Mouse (Mus musculus): ENCODE results near the gene Kif6. TPM values are rescaled to one million over a fixed set of nuclear protein-coding genes. Genes with fewer than 3 reads are reported as not detected.

Kif6 gene
- total RNA-seq, 4 experiments from 2014 or later = 3.8 to 5.6 (median 4.3) TPM

GRCm38 (mm10) chr17:49736364-49736763 is 121.4 kb downstream of the Kif6 start:
- DNase-seq (ENCODE audit: low spot score in 2 of 2) = no peak

- DNase-seq (ENCODE audit: low spot score in 2 of 2) = no peak
Measured at GRCm38 (mm10) chr17:49737217-49737774, 122.4 kb downstream of the Kif6 start.

GRCm38 (mm10) chr17:49738351-49738750 is 123.4 kb downstream of the Kif6 start:
- DNase-seq (ENCODE audit: low spot score in 2 of 2) = no peak

GRCm38 (mm10) chr17:49739896-49740679 is 125.2 kb downstream of the Kif6 start:
- no peak for DNase-seq (ENCODE audit: low spot score in 2 of 2)

- DNase-seq (ENCODE audit: low spot score in 2 of 2) = no peak
Measured at GRCm38 (mm10) chr17:49741172-49741571, 126.2 kb downstream of the Kif6 start.

- no peak for DNase-seq (ENCODE audit: low spot score in 2 of 2)
Measured at GRCm38 (mm10) chr17:49741927-49742326, 127.0 kb downstream of the Kif6 start.

GRCm38 (mm10) chr17:49743580-49744463 is 128.9 kb downstream of the Kif6 start:
- no peak for DNase-seq (ENCODE audit: low spot score in 2 of 2)

- no peak for DNase-seq (ENCODE audit: low spot score in 2 of 2)
Measured at GRCm38 (mm10) chr17:49750889-49751324, 136.0 kb downstream of the Kif6 start.

GRCm38 (mm10) chr17:49753874-49754273 is 138.9 kb downstream of the Kif6 start:
- no peak for DNase-seq (ENCODE audit: low spot score in 2 of 2)

GRCm38 (mm10) chr17:49756862-49757261 is 141.9 kb downstream of the Kif6 start:
- no peak for DNase-seq (ENCODE audit: low spot score in 2 of 2)

- no peak for DNase-seq (ENCODE audit: low spot score in 2 of 2)
Measured at GRCm38 (mm10) chr17:49759047-49759446, 144.1 kb downstream of the Kif6 start.

GRCm38 (mm10) chr17:49761260-49761659 is 146.3 kb downstream of the Kif6 start:
- no peak for DNase-seq (ENCODE audit: low spot score in 2 of 2)

- no peak for DNase-seq (ENCODE audit: low spot score in 2 of 2)
Measured at GRCm38 (mm10) chr17:49761838-49762237, 146.9 kb downstream of the Kif6 start.

GRCm38 (mm10) chr17:49764963-49765362 is 150.0 kb downstream of the Kif6 start:
- no peak for DNase-seq (ENCODE audit: low spot score in 2 of 2)

- no peak for DNase-seq (ENCODE audit: low spot score in 2 of 2)
Measured at GRCm38 (mm10) chr17:49767717-49768370, 152.9 kb downstream of the Kif6 start.

GRCm38 (mm10) chr17:49771703-49772315 is 156.9 kb downstream of the Kif6 start:
- no peak for DNase-seq (ENCODE audit: low spot score in 2 of 2)

- DNase-seq (ENCODE audit: low spot score in 2 of 2) = no peak
Measured at GRCm38 (mm10) chr17:49777115-49777839, 162.3 kb downstream of the Kif6 start.

GRCm38 (mm10) chr17:49779066-49779465 is 164.1 kb downstream of the Kif6 start:
- DNase-seq (ENCODE audit: low spot score in 2 of 2) = no peak

GRCm38 (mm10) chr17:49779576-49779975 is 164.6 kb downstream of the Kif6 start:
- peak in 1 of 2 experiments; percentile 8 for DNase-seq (ENCODE audit: low spot score in 2 of 2)

GRCm38 (mm10) chr17:49785851-49786250 is 170.9 kb downstream of the Kif6 start:
- no peak for DNase-seq (ENCODE audit: low spot score in 2 of 2)
